Mouse (Mus musculus): ENCODE results near the gene Wnt11. TPM values are rescaled to one million over a fixed set of nuclear protein-coding genes. Genes with fewer than 3 reads are reported as not detected.

Wnt11 gene
- polyA plus RNA-seq (2012; ENCODE audit: low replicate concordance): 0.29 and 0.50 TPM in 2 replicates

GRCm38 (mm10) chr7:98834711-98835321 is at the start of gene Wnt11:
TSS of gene Wnt11 (plus strand) at chr7:98835112.

Other genes with a start within 250 kb of the Wnt11 start
- 2.7 and 3.6 TPM in 2 replicates for gene Emsy, start 178.3 kb upstream of the Wnt11 start, polyA plus RNA-seq (2012; ENCODE audit: low replicate concordance)
- gene Thap12, start 132.0 kb upstream of the Wnt11 start, polyA plus RNA-seq (2012; ENCODE audit: low replicate concordance): 53.8 and 55.8 TPM in 2 replicates